Mouse (Mus musculus): ENCODE results near the gene Gm7271. TPM values are rescaled to one million over a fixed set of nuclear protein-coding genes. Genes with fewer than 3 reads are reported as not detected.

Gm7271 gene
- polyA plus RNA-seq (2012; rRNA removed) = not detected in 2 replicates

- DNase-seq (ENCODE audit: extremely low spot score in 1 of 2, low spot score in 1 of 2) = no peak
These were observed at the start of gene Gm7271 for GRCm38 (mm10) chr5:76483811-76484210. Gm7271 (plus strand) TSS chr5:76484040.

- DNase-seq (ENCODE audit: extremely low spot score in 1 of 2, low spot score in 1 of 2) = no peak
These were observed 46.7 kb upstream of the Gm7271 start for GRCm38 (mm10) chr5:76437100-76437499.

DNA sequence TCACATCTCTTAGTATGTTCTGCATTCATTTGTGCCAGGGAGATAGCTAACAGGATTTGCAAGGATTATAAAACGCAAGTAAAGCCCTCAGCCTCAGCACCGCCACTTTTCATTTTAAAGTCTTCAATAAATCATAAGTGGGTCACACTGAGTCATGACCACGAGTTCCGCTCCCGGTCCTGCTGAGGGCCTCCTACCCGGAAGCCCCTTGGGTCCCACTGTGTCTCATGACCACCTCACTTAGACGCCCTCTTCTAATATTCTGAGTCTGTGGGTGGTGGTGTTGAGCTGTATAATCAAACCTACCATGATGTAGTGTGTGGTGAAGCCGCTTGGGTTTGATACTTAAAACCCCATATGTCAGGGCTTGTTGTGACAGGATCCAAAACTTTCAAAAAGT lies 46.1 kb upstream of the Gm7271 start:
- no peak for DNase-seq (ENCODE audit: extremely low spot score in 1 of 2, low spot score in 1 of 2)

- no peak for DNase-seq (ENCODE audit: extremely low spot score in 1 of 2, low spot score in 1 of 2)
These were observed 42.4 kb upstream of the Gm7271 start for GRCm38 (mm10) chr5:76441431-76441830.

DNA sequence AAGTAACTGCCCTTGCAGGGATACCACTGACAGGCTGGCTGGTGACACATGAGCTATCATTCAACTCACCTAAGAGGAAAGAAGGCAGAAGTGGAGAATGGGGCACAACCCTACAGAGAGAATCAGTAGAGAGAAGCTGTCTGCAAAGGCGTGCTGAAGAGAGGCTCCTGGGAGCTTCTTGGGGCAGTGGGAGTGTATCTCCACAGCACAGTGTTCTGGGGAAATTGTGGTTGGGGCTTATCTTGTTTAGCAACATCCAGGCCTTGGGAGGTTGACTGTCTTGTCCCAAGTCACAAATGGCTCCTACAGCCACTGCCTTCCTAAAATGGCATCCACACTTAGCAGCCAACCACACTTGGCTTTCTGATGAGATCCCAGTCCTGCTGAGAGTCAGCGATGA lies 8.9 kb upstream of the Gm7271 start:
- no peak for DNase-seq (ENCODE audit: extremely low spot score in 1 of 2, low spot score in 1 of 2)

DNA sequence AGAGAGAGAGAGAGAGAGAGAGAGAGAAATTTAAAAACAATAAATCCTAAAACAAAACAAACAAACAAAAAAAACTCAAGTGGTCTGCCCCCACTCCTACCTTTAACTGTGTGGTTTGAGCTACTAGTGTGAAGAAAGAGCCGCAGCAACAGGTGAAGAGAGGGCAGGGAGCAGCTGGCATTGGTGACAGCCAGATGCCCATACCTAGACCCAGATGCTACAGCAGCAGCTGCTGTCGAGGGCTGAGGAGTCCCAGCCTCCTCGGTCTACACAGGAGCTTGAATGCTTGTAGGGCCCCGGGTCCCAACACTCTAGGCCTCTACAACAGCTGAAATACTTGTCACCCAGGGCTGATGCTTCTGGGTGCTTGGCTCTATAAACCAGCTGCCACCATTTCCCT lies 7.0 kb upstream of the Gm7271 start:
- no peak for DNase-seq (ENCODE audit: extremely low spot score in 1 of 2, low spot score in 1 of 2)

- no peak for DNase-seq (ENCODE audit: extremely low spot score in 1 of 2, low spot score in 1 of 2)
These were observed 6.1 kb upstream of the Gm7271 start for GRCm38 (mm10) chr5:76477764-76478163.

DNA sequence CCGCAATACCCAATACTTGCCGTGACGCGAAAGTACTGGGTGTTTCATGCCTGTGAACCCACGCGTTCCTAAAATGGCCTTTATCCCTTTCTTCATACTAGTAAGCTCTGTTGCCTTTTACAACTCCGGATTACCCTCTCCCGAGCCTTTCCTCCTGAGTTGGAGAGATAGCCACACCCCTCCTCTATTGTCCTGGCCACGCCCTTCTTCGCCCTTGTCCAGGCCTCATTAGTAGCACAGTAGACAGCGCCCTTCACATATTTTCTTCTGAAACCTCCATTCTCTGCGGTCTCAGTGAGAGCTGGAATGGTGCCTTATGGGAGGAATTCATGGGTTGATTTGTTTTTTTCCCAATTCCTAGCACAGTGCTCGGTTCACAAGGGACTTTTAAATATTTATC lies 11.3 kb downstream of the Gm7271 start:
- DNase-seq (ENCODE audit: extremely low spot score in 1 of 2, low spot score in 1 of 2) = no peak

GRCm38 (mm10) chr5:76522446-76522845 lies 38.6 kb downstream of the Gm7271 start:
- DNase-seq (ENCODE audit: extremely low spot score in 1 of 2, low spot score in 1 of 2) = no peak

DNA sequence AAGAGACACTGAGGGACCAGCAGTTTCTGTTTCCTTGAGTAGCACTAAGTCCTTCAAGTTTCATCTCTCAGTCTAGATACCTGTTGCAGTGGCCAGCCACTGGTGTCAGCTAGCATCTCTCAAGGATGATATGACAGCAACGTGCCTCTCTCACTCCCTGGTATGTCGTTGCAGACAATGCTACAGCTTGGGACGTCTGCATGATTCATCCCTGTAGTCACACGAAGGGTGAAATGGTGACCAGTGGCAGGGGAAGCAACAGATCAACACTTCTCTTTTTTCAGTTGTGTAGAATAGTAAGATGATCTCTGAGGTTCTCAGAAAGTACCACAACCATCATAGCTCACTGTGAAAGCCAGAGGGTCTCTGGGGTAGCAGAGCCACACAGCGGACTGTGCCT lies 40.8 kb downstream of the Gm7271 start:
- no peak for DNase-seq (ENCODE audit: extremely low spot score in 1 of 2, low spot score in 1 of 2)

- DNase-seq (ENCODE audit: extremely low spot score in 1 of 2, low spot score in 1 of 2) = no peak
These were observed 41.2 kb downstream of the Gm7271 start for GRCm38 (mm10) chr5:76525066-76525465.

GRCm38 (mm10) chr5:76525829-76526228 lies 42.0 kb downstream of the Gm7271 start:
- no peak for DNase-seq (ENCODE audit: extremely low spot score in 1 of 2, low spot score in 1 of 2)

DNA sequence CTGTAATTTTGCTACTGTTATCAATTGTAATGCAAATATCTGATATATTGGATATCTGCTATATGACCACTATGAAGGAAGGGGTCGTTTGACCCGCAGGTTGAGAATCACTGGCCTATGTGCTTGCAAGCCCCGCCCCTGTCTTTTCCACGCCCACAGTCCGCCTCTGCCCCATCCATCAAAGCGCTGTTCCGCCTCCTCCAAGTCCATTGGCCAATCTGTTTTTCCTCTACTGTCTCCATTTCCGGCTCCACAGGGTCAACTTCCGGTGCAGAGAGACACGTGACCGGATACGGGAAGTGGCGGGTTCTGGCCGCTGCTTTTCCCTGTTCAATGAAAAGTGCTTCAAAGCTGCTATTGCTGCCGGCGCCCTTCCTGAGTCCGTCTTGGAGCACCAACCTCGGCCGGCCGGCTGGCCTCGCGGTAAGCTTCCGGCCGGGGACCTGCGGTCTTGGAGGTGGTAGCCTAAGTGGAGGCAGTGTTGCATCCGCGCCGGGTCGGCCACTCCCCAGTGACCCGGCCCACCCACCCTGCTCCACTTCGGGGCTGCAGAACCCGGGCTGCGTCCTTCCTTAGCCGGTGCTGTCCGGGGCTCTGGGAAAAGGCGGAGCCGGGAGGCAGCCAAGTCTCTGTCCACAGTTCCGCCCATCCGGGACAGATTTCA lies 45.3 kb downstream of the Gm7271 start, which contains the start of gene Exoc1:
Gene Exoc1, plus strand, starts transcription at position 272 of the 664 bp plus-strand sequence.
- DNase-seq (ENCODE audit: extremely low spot score in 1 of 2, low spot score in 1 of 2) = peak; percentile 92 to 97

GRCm38 (mm10) chr5:76529704-76530066 lies 45.8 kb downstream of the Gm7271 start:
- DNase-seq (ENCODE audit: extremely low spot score in 1 of 2, low spot score in 1 of 2) = no peak

- peak in 1 of 2 experiments; percentile 27 for DNase-seq (ENCODE audit: extremely low spot score in 1 of 2, low spot score in 1 of 2)
These were observed 49.3 kb downstream of the Gm7271 start for GRCm38 (mm10) chr5:76533186-76533585.

- DNase-seq (ENCODE audit: extremely low spot score in 1 of 2, low spot score in 1 of 2) = no peak
These were observed 52.4 kb downstream of the Gm7271 start for GRCm38 (mm10) chr5:76536231-76536630.

- DNase-seq (ENCODE audit: extremely low spot score in 1 of 2, low spot score in 1 of 2) = peak in 1 of 2 experiments; percentile 61
These were observed 53.7 kb downstream of the Gm7271 start for GRCm38 (mm10) chr5:76537578-76537977.

DNA sequence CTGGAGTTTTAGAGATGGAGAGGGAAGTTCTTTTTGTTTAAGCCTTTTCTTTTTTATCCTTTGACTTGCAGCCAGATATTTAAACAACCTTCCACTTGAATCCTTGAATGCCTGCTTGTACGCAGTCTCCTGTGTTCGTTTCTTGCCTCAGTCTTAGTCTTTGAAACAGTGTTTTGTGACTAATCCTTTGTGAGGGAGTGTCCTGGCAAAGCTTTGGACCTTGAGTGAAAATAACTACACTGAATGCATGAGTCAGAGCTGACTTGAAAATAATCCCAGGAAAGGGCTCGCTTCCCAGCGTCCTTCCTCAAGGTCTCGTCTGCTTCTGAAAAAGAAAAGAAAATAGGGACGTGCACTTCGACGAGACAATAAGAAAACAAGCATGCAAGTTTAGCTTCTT lies 56.3 kb downstream of the Gm7271 start:
- DNase-seq (ENCODE audit: extremely low spot score in 1 of 2, low spot score in 1 of 2) = peak; percentile 30 to 82

DNA sequence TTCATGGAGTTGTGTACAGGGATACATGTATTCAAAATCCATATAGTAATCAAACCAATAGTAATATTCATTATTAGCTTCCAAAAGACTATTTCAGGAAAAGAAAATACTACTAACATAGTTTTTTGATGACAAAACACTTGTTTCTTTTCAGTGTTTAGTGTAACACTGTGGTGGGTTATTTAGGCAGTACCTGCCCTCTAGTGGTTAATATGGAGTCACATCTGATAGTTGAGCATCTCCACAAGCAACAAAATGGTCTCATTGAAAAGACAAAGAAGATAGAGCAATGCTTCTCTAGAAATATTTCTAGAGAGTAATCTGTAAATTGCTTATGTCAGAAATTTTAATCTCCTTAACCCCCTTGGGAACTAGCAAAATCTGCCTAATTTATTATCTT lies 57.0 kb downstream of the Gm7271 start:
- DNase-seq (ENCODE audit: extremely low spot score in 1 of 2, low spot score in 1 of 2) = peak in 1 of 2 experiments; percentile 33

- DNase-seq (ENCODE audit: extremely low spot score in 1 of 2, low spot score in 1 of 2) = no peak
These were observed 59.4 kb downstream of the Gm7271 start for GRCm38 (mm10) chr5:76543200-76543599.

DNA sequence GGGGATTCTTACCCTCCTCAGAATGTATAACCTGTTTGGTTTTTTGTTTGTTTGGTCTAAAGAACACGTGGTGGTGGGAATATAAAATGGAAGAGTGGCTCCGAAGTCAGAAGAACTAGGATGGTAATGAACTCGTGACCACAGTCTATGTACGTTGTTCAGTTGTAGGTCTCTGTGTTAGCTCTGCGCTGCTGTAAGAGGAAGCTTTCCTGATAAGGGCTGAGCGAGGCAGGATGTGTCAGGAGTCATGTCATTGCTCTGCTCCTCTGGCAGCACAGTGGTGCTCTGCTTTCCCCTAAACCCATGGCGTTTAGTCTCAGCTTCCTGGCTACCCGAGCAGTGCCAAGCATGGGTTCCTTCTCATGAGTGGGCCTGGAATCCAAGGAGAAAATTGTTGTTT lies 66.6 kb downstream of the Gm7271 start:
- no peak for DNase-seq (ENCODE audit: extremely low spot score in 1 of 2, low spot score in 1 of 2)

DNA sequence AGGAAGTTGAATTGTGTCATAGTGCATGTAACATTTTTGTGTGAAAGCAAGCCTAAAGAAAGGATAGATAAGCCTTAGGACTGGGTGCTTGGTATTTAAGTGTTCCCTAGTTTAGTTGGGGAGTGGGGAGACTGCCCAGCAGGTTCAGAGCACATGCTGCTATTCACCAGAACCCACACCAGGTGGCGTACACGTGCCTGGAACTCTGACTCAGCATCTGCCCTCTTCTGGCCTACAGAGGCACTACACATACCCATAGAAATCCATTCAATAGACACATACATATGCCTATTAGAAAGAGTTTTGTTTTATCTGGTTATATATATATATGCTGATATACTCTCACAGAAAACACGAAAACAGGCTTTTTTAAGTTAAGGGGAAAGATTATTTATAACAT lies 81.5 kb downstream of the Gm7271 start:
- peak; percentile 20 to 74 for DNase-seq (ENCODE audit: extremely low spot score in 1 of 2, low spot score in 1 of 2)
